Mouse (Mus musculus): ENCODE results near the gene Plekhg4. TPM values are rescaled to one million over a fixed set of nuclear protein-coding genes. Genes with fewer than 3 reads are reported as not detected.

Gene Plekhg4
- polyA plus RNA-seq, 1 experiment from 2014 or later, result not detected

GRCm38 (mm10) chr8:105342768-105343167 lies 30.3 kb upstream of the Plekhg4 start:
- no peak for DNase-seq

GRCm38 (mm10) chr8:105343791-105344574 lies 29.1 kb upstream of the Plekhg4 start:
- H3K4me3 ChIP-seq (ENCODE audit: low read depth, low read length), result no peak overlapping the region
- TF ChIP-seq EP300 (IDR thresholded peaks at IDR 0.05; ENCODE audit: low read depth) (no peak), CTCF (IDR thresholded peaks at IDR 0.05; ENCODE audit: low read depth) (no peak)
- H3K27ac ChIP-seq (ENCODE audit: low read depth), result no peak overlapping the region
- H3K27me3 ChIP-seq (ENCODE audit: insufficient read depth, low read length), result peaks cover 19% of the 10 kb centered on the region
- WGBS (ENCODE audit: insufficient replicate concordance), result 56% methylated on average over 6 of the region's 8 CpGs
- H3K4me1 ChIP-seq (ENCODE audit: insufficient read depth), result peaks cover 48% of the 10 kb centered on the region
- DNase-seq (no peak), ATAC-seq (no peak)
- H3K9me3 ChIP-seq (ENCODE audit: low read length), result no peaks in the 10 kb centered on the region
- no peak overlapping the region for H3K4me2 ChIP-seq (ENCODE audit: low read depth, low read length)
- H3K9ac ChIP-seq (replicated peaks), result no peak overlapping the region
- no peaks in the 10 kb centered on the region; the same call in 1 of the 2 replicates for H3K36me3 ChIP-seq (replicated peaks; ENCODE audit: insufficient read depth, low read length)

More at GRCm38 (mm10) chr8:105342768-105343167, 30.3 kb upstream of the Plekhg4 start:
- ATAC-seq, result no peak
- Histone ChIP-seq H3K27me3 (ENCODE audit: insufficient read depth, low read length) (peaks cover 8% of the 10 kb centered on the region), H3K27ac (ENCODE audit: low read depth) (no peak overlapping the region), H3K4me3 (ENCODE audit: low read depth, low read length) (no peak overlapping the region), H3K9me3 (ENCODE audit: low read length) (no peaks in the 10 kb centered on the region), H3K4me2 (ENCODE audit: low read depth, low read length) (no peak overlapping the region), H3K4me1 (ENCODE audit: insufficient read depth) (peaks cover 37% of the 10 kb centered on the region), H3K9ac (replicated peaks) (no peak overlapping the region), H3K36me3 (replicated peaks; ENCODE audit: insufficient read depth, low read length) (no peaks in the 10 kb centered on the region; the same call in none of the 2 replicates)
- TF ChIP-seq EP300 (IDR thresholded peaks at IDR 0.05; ENCODE audit: low read depth), result no peak
- no peak for TF ChIP-seq CTCF (IDR thresholded peaks at IDR 0.05; ENCODE audit: low read depth)
- WGBS (ENCODE audit: insufficient replicate concordance), result 58% methylated on average over 4 of the region's 4 CpGs

- no peaks in the 10 kb centered on the region; the same call in 1 of the 2 replicates for H3K36me3 ChIP-seq (replicated peaks; ENCODE audit: insufficient read depth, low read length)
- H3K4me3 ChIP-seq (ENCODE audit: low read depth, low read length), result no peak overlapping the region
- ATAC-seq, result no peak
- peak overlapping the region; percentile 83 for H3K4me2 ChIP-seq (ENCODE audit: low read depth, low read length)
- DNase-seq, result peak; percentile 46
- no peaks in the 10 kb centered on the region for H3K9me3 ChIP-seq (ENCODE audit: low read length)
- WGBS (ENCODE audit: insufficient replicate concordance), result 37% methylated on average over 7 of the region's 7 CpGs
- H3K27ac ChIP-seq (ENCODE audit: low read depth), result peak overlapping the region; percentile 52
- peaks cover 42% of the 10 kb centered on the region for H3K4me1 ChIP-seq (ENCODE audit: insufficient read depth)
- no peak overlapping the region for H3K9ac ChIP-seq (replicated peaks)
- H3K27me3 ChIP-seq (ENCODE audit: insufficient read depth, low read length), result peaks cover 32% of the 10 kb centered on the region
- TF ChIP-seq EP300 (IDR thresholded peaks at IDR 0.05; ENCODE audit: low read depth) (no peak), CTCF (IDR thresholded peaks at IDR 0.05; ENCODE audit: low read depth) (no peak)
Measured at GRCm38 (mm10) chr8:105345061-105345975, 27.8 kb upstream of the Plekhg4 start.

- ATAC-seq (0 out of 2 replicates have a peak, but pooled peaks have one; percentile 2), DNase-seq (peak; percentile 43)
- H3K36me3 ChIP-seq (replicated peaks; ENCODE audit: insufficient read depth, low read length), result no peaks in the 10 kb centered on the region; the same call in 1 of the 2 replicates
- peak overlapping the region; percentile 83 for H3K4me2 ChIP-seq (ENCODE audit: low read depth, low read length)
- peaks cover 43% of the 10 kb centered on the region for H3K27me3 ChIP-seq (ENCODE audit: insufficient read depth, low read length)
- TF ChIP-seq CTCF (IDR thresholded peaks at IDR 0.05; ENCODE audit: low read depth) (no peak), EP300 (IDR thresholded peaks at IDR 0.05; ENCODE audit: low read depth) (no peak)
- peaks cover 39% of the 10 kb centered on the region for H3K4me1 ChIP-seq (ENCODE audit: insufficient read depth)
- H3K27ac ChIP-seq (ENCODE audit: low read depth), result peak overlapping the region; percentile 41
- peak overlapping the region; percentile 63 for H3K4me3 ChIP-seq (ENCODE audit: low read depth, low read length)
- no peaks in the 10 kb centered on the region for H3K9me3 ChIP-seq (ENCODE audit: low read length)
- peak overlapping the region; percentile 59 for H3K9ac ChIP-seq (replicated peaks)
- whole genome bisulfite sequencing (ENCODE audit: insufficient replicate concordance), result 9% methylated on average over 30 of the region's 34 CpGs
Measured at GRCm38 (mm10) chr8:105346611-105347427, 26.3 kb upstream of the Plekhg4 start.

- H3K4me2 ChIP-seq (ENCODE audit: low read depth, low read length), result peak within 1 kb of the TSS; percentile 83
- H3K4me3 ChIP-seq (ENCODE audit: low read depth, low read length), result peak within 1 kb of the TSS; percentile 63
- under 1% methylated on average over 53 of the region's 53 CpGs for WGBS (ENCODE audit: insufficient replicate concordance)
- peak; percentile 86 for ATAC-seq
- H3K27me3 ChIP-seq (ENCODE audit: insufficient read depth, low read length), result peaks cover 43% of the 10 kb centered on the region
- peak; percentile 91 for DNase-seq
- H3K4me1 ChIP-seq (ENCODE audit: insufficient read depth), result peaks cover 39% of the 10 kb centered on the region
- peak within 1 kb of the TSS; percentile 59 for H3K9ac ChIP-seq (replicated peaks)
- no peaks in the 10 kb centered on the region; the same call in 1 of the 2 replicates for H3K36me3 ChIP-seq (replicated peaks; ENCODE audit: insufficient read depth, low read length)
- no peaks in the 10 kb centered on the region for H3K9me3 ChIP-seq (ENCODE audit: low read length)
- TF ChIP-seq EP300 (IDR thresholded peaks at IDR 0.05; ENCODE audit: low read depth), result no peak
- TF ChIP-seq CTCF (IDR thresholded peaks at IDR 0.05; ENCODE audit: low read depth), result peak; percentile 30; the same call in 1 of the 2 replicates
- peak within 1 kb of the TSS; percentile 41 for H3K27ac ChIP-seq (ENCODE audit: low read depth)
Measured at GRCm38 (mm10) chr8:105347428-105348221, 25.4 kb upstream of the Plekhg4 start, which contains the start of gene Fhod1. Gene Fhod1 (minus strand): TSS chr8:105347953.

All from liver, postnatal 0 days (tissue).